Mouse (Mus musculus) embryo, embryonic 11.5 days (tissue): Measurements from ENCODE around the gene Fbrsl1.

ENCODE experiments used
- DNase-seq: peaks from one replicate; pipeline ENCODE4 v3.0.0-alpha.2; 2012; ENCODE audit warnings: low read depth, low spot score

The Fbrsl1 gene

GRCm38 (mm10) chr5:110363822-110364545, 84.3 kb downstream of the Fbrsl1 start:
- DNase-seq, result no peak

- DNase-seq, result peak; percentile 68
Observed at GRCm38 (mm10) chr5:110363179-110363821, 85.0 kb downstream of the Fbrsl1 start.

- no peak for DNase-seq
Observed at GRCm38 (mm10) chr5:110362813-110363178, 85.5 kb downstream of the Fbrsl1 start.

- no peak for DNase-seq
Observed at GRCm38 (mm10) chr5:110361465-110361864, 86.8 kb downstream of the Fbrsl1 start.

- DNase-seq, result peak; percentile 72
Observed at GRCm38 (mm10) chr5:110357531-110358179, 90.6 kb downstream of the Fbrsl1 start.

GRCm38 (mm10) chr5:110354716-110355115, 93.6 kb downstream of the Fbrsl1 start:
- no peak for DNase-seq

GRCm38 (mm10) chr5:110347006-110347405, 101.3 kb downstream of the Fbrsl1 start:
- DNase-seq, result no peak

GRCm38 (mm10) chr5:110345553-110345952, 102.8 kb downstream of the Fbrsl1 start:
- DNase-seq, result no peak

GRCm38 (mm10) chr5:110344524-110344923, 103.8 kb downstream of the Fbrsl1 start, which contains the start of gene Lrcol1:
Gene Lrcol1 (plus strand): TSS chr5:110344730.
- no peak for DNase-seq

GRCm38 (mm10) chr5:110342648-110343284, 105.5 kb downstream of the Fbrsl1 start, which contains the start of gene P2rx2:
Gene P2rx2 (minus strand): TSS chr5:110343212.
- no peak for DNase-seq

GRCm38 (mm10) chr5:110338792-110339191, 109.5 kb downstream of the Fbrsl1 start:
- no peak for DNase-seq

- DNase-seq, result no peak
Observed at GRCm38 (mm10) chr5:110330508-110330907, 117.8 kb downstream of the Fbrsl1 start.

GRCm38 (mm10) chr5:110313127-110313526, 135.2 kb downstream of the Fbrsl1 start:
- no peak for DNase-seq
